Mouse (Mus musculus) gastrocnemius, adult 2 months (tissue): ENCODE measurements around the gene Gga1. TPM values are rescaled to one million over a fixed set of nuclear protein-coding genes. Genes with fewer than 3 reads are reported as not detected.

Experiments
- DNase-seq: peaks from one replicate; pipeline ENCODE4 v3.0.0; 2022
- H3K27ac ChIP-seq: fragments of 200-600 bp; 2 replicates; pipeline ENCODE4 v1.8.1; 2022; ENCODE audit warnings: mild to moderate bottlenecking
- H3K4me3 ChIP-seq: fragments of 200-600 bp; 2 replicates; pipeline ENCODE4 v1.8.1; 2022; ENCODE audit warnings: mild to moderate bottlenecking, moderate library complexity
- CTCF ChIP-seq: fragments of 200-600 bp; IDR thresholded peaks from 2 replicates; pipeline ENCODE4 v1.8.1; 2022; ENCODE audit warnings: antibody characterized with exemption, mild to moderate bottlenecking, moderate library complexity
- intact Hi-C: fragments of 180-260 bp; cut with DNase I; formaldehyde crosslinking; loops from one replicate; pipeline ENCODE4 v1.15.1; 2025
- total RNA-seq, 2 experiments: library from RNA; stranded (reverse); gene quantifications; 2 replicates each; pipeline ENCODE4 v1.2.3; 2021

The Gga1 gene
- total RNA-seq, 2 experiments from 2014 or later = 43.1 to 45.7 TPM

- intact Hi-C loops = no loop called here
- no peak for TF ChIP-seq CTCF
- H3K4me3 ChIP-seq = peak within 1 kb of the TSS; percentile 80
- peak within 1 kb of the TSS; percentile 95 for H3K27ac ChIP-seq
- peak; percentile 94 for DNase-seq
Measured at GRCm38 (mm10) chr15:78926021-78926919, 49.3 kb downstream of the Gga1 start, which contains the start of gene Lgals1. TSS of gene Lgals1 (plus strand) at chr15:78926725.

- peak; percentile 78 for DNase-seq
- intact Hi-C loops = no loop called here
- Histone ChIP-seq H3K27ac (peak overlapping the region; percentile 95), H3K4me3 (peak overlapping the region; percentile 80)
- no peak for TF ChIP-seq CTCF
Measured at GRCm38 (mm10) chr15:78927021-78927787, 50.2 kb downstream of the Gga1 start.

GRCm38 (mm10) chr15:78927788-78928457 lies 50.9 kb downstream of the Gga1 start:
- peak; percentile 84 for DNase-seq
- no peak for TF ChIP-seq CTCF
- intact Hi-C loops = no loop called here
- Histone ChIP-seq H3K27ac (peak overlapping the region; percentile 95), H3K4me3 (peak overlapping the region; percentile 80)

- peak overlapping the region; percentile 80 for H3K4me3 ChIP-seq
- peak overlapping the region; percentile 95 for H3K27ac ChIP-seq
- TF ChIP-seq CTCF = no peak
- intact Hi-C loops = no loop called here
- DNase-seq = no peak
Measured at GRCm38 (mm10) chr15:78928539-78928938, 51.5 kb downstream of the Gga1 start.

- intact Hi-C loops = loop anchor here (1.0 kb wide), 1 partner anchor 15 kb away; no protein-coding TSS in a partner anchor
- no peak for DNase-seq
- TF ChIP-seq CTCF = no peak
- H3K27ac ChIP-seq = no peak overlapping the region
- H3K4me3 ChIP-seq = no peak overlapping the region
Measured at GRCm38 (mm10) chr15:78930192-78930706, 53.3 kb downstream of the Gga1 start.

- Histone ChIP-seq H3K27ac (peak overlapping the region; percentile 28; the same call in 1 of the 2 replicates), H3K4me3 (no peak overlapping the region)
- DNase-seq = no peak
- no peak for TF ChIP-seq CTCF
- intact Hi-C loops = loop anchor here (1.0 kb wide), 1 partner anchor 16 kb away; no protein-coding TSS in a partner anchor
Measured at GRCm38 (mm10) chr15:78930801-78931426, 53.9 kb downstream of the Gga1 start.

GRCm38 (mm10) chr15:78931577-78931976 lies 54.6 kb downstream of the Gga1 start:
- H3K4me3 ChIP-seq = no peak overlapping the region
- peak; percentile 86 for TF ChIP-seq CTCF
- intact Hi-C loops = no loop called here
- peak overlapping the region; percentile 28; the same call in 1 of the 2 replicates for H3K27ac ChIP-seq
- peak; percentile 68 for DNase-seq

GRCm38 (mm10) chr15:78934784-78935320 lies 57.9 kb downstream of the Gga1 start, which contains the start of gene Nol12:
TSS of gene Nol12 (plus strand) at chr15:78934933.
- intact Hi-C loops = no loop called here
- DNase-seq = peak; percentile 84

GRCm38 (mm10) chr15:78936403-78936802 lies 59.4 kb downstream of the Gga1 start:
- DNase-seq = no peak
- intact Hi-C loops = no loop called here
- Histone ChIP-seq H3K4me3 (no peak overlapping the region), H3K27ac (no peak overlapping the region)
- no peak for TF ChIP-seq CTCF

More at GRCm38 (mm10) chr15:78934784-78935320, 57.9 kb downstream of the Gga1 start, which contains the start of gene Nol12:
- H3K27ac ChIP-seq = peak within 1 kb of the TSS; percentile 94
- no peak for TF ChIP-seq CTCF
- H3K4me3 ChIP-seq = peak within 1 kb of the TSS; percentile 95

GRCm38 (mm10) chr15:78937311-78937710 lies 60.3 kb downstream of the Gga1 start:
- no peak for DNase-seq
- intact Hi-C loops = no loop called here
- H3K4me3 ChIP-seq = no peak overlapping the region
- H3K27ac ChIP-seq = no peak overlapping the region
- TF ChIP-seq CTCF = no peak

- no peak for TF ChIP-seq CTCF
- Histone ChIP-seq H3K4me3 (no peak overlapping the region), H3K27ac (no peak overlapping the region)
- DNase-seq = no peak
- intact Hi-C loops = no loop called here
Measured at GRCm38 (mm10) chr15:78937963-78938362, 61.0 kb downstream of the Gga1 start.
